Mouse (Mus musculus): Measurements from ENCODE around the gene Rybp.
A peak's percentile ranks its signal among the peaks of the same experiment; 100 is the strongest.

Rybp gene

GRCm38 (mm10) chr6:100286573-100287333 lies 532 bp downstream of the Rybp start:
- DNase-seq, result peak; percentile 75

- DNase-seq, result peak; percentile 33
Observed at GRCm38 (mm10) chr6:100285985-100286572, 1.2 kb downstream of the Rybp start.

GRCm38 (mm10) chr6:100278841-100279240 lies 8.4 kb downstream of the Rybp start:
- no peak for DNase-seq

- DNase-seq, result no peak
Observed at GRCm38 (mm10) chr6:100276344-100276743, 10.9 kb downstream of the Rybp start.

GRCm38 (mm10) chr6:100275643-100276042 lies 11.6 kb downstream of the Rybp start:
- DNase-seq, result no peak

GRCm38 (mm10) chr6:100273556-100273955 lies 13.7 kb downstream of the Rybp start:
- DNase-seq, result no peak

- DNase-seq, result no peak
Observed at GRCm38 (mm10) chr6:100271992-100272391, 15.3 kb downstream of the Rybp start.

GRCm38 (mm10) chr6:100270765-100271164 lies 16.5 kb downstream of the Rybp start:
- DNase-seq, result no peak

- no peak for DNase-seq
Observed at GRCm38 (mm10) chr6:100259607-100260006, 27.7 kb downstream of the Rybp start.

GRCm38 (mm10) chr6:100258278-100258677 lies 29.0 kb downstream of the Rybp start:
- no peak for DNase-seq

- no peak for DNase-seq
Observed at GRCm38 (mm10) chr6:100255411-100255810, 31.9 kb downstream of the Rybp start.

GRCm38 (mm10) chr6:100254671-100255070 lies 32.6 kb downstream of the Rybp start:
- DNase-seq, result no peak

- DNase-seq, result no peak
Observed at GRCm38 (mm10) chr6:100244474-100244873, 42.8 kb downstream of the Rybp start.

- no peak for DNase-seq
Observed at GRCm38 (mm10) chr6:100235036-100235435, 52.2 kb downstream of the Rybp start.

- no peak for DNase-seq
Observed at GRCm38 (mm10) chr6:100233522-100233921, 53.8 kb downstream of the Rybp start.

GRCm38 (mm10) chr6:100233061-100233460 lies 54.2 kb downstream of the Rybp start:
- no peak for DNase-seq

GRCm38 (mm10) chr6:100226204-100226603 lies 61.1 kb downstream of the Rybp start:
- DNase-seq, result no peak

- no peak for DNase-seq
Observed at GRCm38 (mm10) chr6:100223932-100224331, 63.4 kb downstream of the Rybp start.

- DNase-seq, result no peak
Observed at GRCm38 (mm10) chr6:100223435-100223834, 63.9 kb downstream of the Rybp start.

GRCm38 (mm10) chr6:100222927-100223326 lies 64.4 kb downstream of the Rybp start:
- DNase-seq, result no peak

- no peak for DNase-seq
Observed at GRCm38 (mm10) chr6:100221803-100222202, 65.5 kb downstream of the Rybp start.

GRCm38 (mm10) chr6:100220917-100221560 lies 66.2 kb downstream of the Rybp start:
- DNase-seq, result no peak

- no peak for DNase-seq
Observed at GRCm38 (mm10) chr6:100219971-100220370, 67.3 kb downstream of the Rybp start.
